Mouse (Mus musculus): Measurements from ENCODE around the gene Cyp27b1. TPM values are rescaled to one million over a fixed set of nuclear protein-coding genes. Genes with fewer than 3 reads are reported as not detected.

The Cyp27b1 gene
- polyA plus RNA-seq, 1 experiment from 2014 or later: not detected

MicroRNAs within 50 kb of the gene (microRNA counts, 519-probe panel; counts per million panel counts)
- microRNA mmu-miR-546: 470 counts per million, percentile 58 among the panel's probes with 10 or more counts

Small RNA genes within 50 kb of the gene (microRNA-seq; reads per million reads assigned to microRNA genes)
- not detected for gene Mir546

Other genes with a start within 250 kb of the Cyp27b1 start
- 14.8 and 15.0 TPM in 2 replicates for gene Atp23, start 146.9 kb upstream of the Cyp27b1 start, polyA plus RNA-seq (2016; fragmentation: Nextera tagmentation; extraction: Ambion mirVana)
- gene Ctdsp2, start 69.5 kb upstream of the Cyp27b1 start, polyA plus RNA-seq (2016; fragmentation: Nextera tagmentation; extraction: Ambion mirVana): 50.5 and 51.1 TPM in 2 replicates
- 1.6 and 2.1 TPM in 2 replicates for gene Avil, start 47.5 kb upstream of the Cyp27b1 start, polyA plus RNA-seq (2016; fragmentation: Nextera tagmentation; extraction: Ambion mirVana)
- gene Tsfm, start 17.4 kb upstream of the Cyp27b1 start, polyA plus RNA-seq (2016; fragmentation: Nextera tagmentation; extraction: Ambion mirVana): 65.3 and 67.4 TPM in 2 replicates
- gene Mettl1, start 6.8 kb upstream of the Cyp27b1 start, polyA plus RNA-seq (2016; fragmentation: Nextera tagmentation; extraction: Ambion mirVana): 31.8 and 34.9 TPM in 2 replicates
- gene Eef1akmt3, start 6.7 kb upstream of the Cyp27b1 start, polyA plus RNA-seq (2016; fragmentation: Nextera tagmentation; extraction: Ambion mirVana): 0.22 and 0.34 TPM in 2 replicates
- gene March9, start 11.9 kb downstream of the Cyp27b1 start, polyA plus RNA-seq (2016; fragmentation: Nextera tagmentation; extraction: Ambion mirVana): 5.4 and 6.1 TPM in 2 replicates
- 1,725 and 1,814 TPM in 2 replicates for gene Cdk4, start 15.3 kb downstream of the Cyp27b1 start, polyA plus RNA-seq (2016; fragmentation: Nextera tagmentation; extraction: Ambion mirVana)
- gene Tspan31, start 22.0 kb downstream of the Cyp27b1 start, polyA plus RNA-seq (2016; fragmentation: Nextera tagmentation; extraction: Ambion mirVana): 141 and 148 TPM in 2 replicates
- 1.7 and 2.0 TPM in 2 replicates for gene Agap2, start 27.0 kb downstream of the Cyp27b1 start, polyA plus RNA-seq (2016; fragmentation: Nextera tagmentation; extraction: Ambion mirVana)
- 118 TPM in 2 replicates for gene Os9, start 72.9 kb downstream of the Cyp27b1 start, polyA plus RNA-seq (2016; fragmentation: Nextera tagmentation; extraction: Ambion mirVana)
- 21.6 and 25.8 TPM in 2 replicates for gene B4galnt1, start 117.0 kb downstream of the Cyp27b1 start, polyA plus RNA-seq (2016; fragmentation: Nextera tagmentation; extraction: Ambion mirVana)
- 1.2 and 2.2 TPM in 2 replicates for gene Slc26a10, start 132.4 kb downstream of the Cyp27b1 start, polyA plus RNA-seq (2016; fragmentation: Nextera tagmentation; extraction: Ambion mirVana)
- gene Arhgef25, start 141.8 kb downstream of the Cyp27b1 start, polyA plus RNA-seq (2016; fragmentation: Nextera tagmentation; extraction: Ambion mirVana): 52.2 and 61.4 TPM in 2 replicates
- gene Dtx3, start 147.5 kb downstream of the Cyp27b1 start, polyA plus RNA-seq (2016; fragmentation: Nextera tagmentation; extraction: Ambion mirVana): 199 and 203 TPM in 2 replicates
- 23.2 and 24.9 TPM in 2 replicates for gene Pip4k2c, start 163.3 kb downstream of the Cyp27b1 start, polyA plus RNA-seq (2016; fragmentation: Nextera tagmentation; extraction: Ambion mirVana)
- gene Kif5a, start 215.1 kb downstream of the Cyp27b1 start, polyA plus RNA-seq (2016; fragmentation: Nextera tagmentation; extraction: Ambion mirVana): 70.0 and 76.6 TPM in 2 replicates
- 234 and 240 TPM in 2 replicates for gene Dctn2, start 218.1 kb downstream of the Cyp27b1 start, polyA plus RNA-seq (2016; fragmentation: Nextera tagmentation; extraction: Ambion mirVana)
- 17.9 and 19.8 TPM in 2 replicates for gene Mbd6, start 240.8 kb downstream of the Cyp27b1 start, polyA plus RNA-seq (2016; fragmentation: Nextera tagmentation; extraction: Ambion mirVana)

Measured in hindbrain, embryonic 12.5 days (tissue).